Mouse (Mus musculus): ENCODE results near the gene Ccnb1. TPM values are rescaled to one million over a fixed set of nuclear protein-coding genes. Genes with fewer than 3 reads are reported as not detected.
"Not testable (repeated sequence)": the region's sequence is repeated elsewhere in the genome, so short reads cannot be mapped to it uniquely, and the experiment has no call there.

The Ccnb1 gene
- polyA plus RNA-seq, 1 experiment = not detected

GRCm38 (mm10) chr13:100744036-100744744 lies 42.2 kb downstream of the Ccnb1 start, which contains the start of gene Mrps36:
TSS of gene Mrps36 (minus strand) at chr13:100744659.
- H3K27ac ChIP-seq (replicated peaks; ENCODE audit: low read depth, low read length) = peak within 1 kb of the TSS; percentile 89
- H3K4me3 ChIP-seq (ENCODE audit: insufficient read depth, low read depth, low read length) = peak within 1 kb of the TSS; percentile 94
- peaks cover 4% of the 10 kb centered on the region; the same call in 1 of the 2 replicates for H3K4me1 ChIP-seq (ENCODE audit: control insufficient read depth, insufficient read depth, insufficient read length, low read length)

- Histone ChIP-seq H3K4me1 (ENCODE audit: control insufficient read depth, insufficient read depth, insufficient read length, low read length) (peaks cover 4% of the 10 kb centered on the region; the same call in 1 of the 2 replicates), H3K27ac (replicated peaks; ENCODE audit: low read depth, low read length) (peak overlapping the region; percentile 73), H3K4me3 (ENCODE audit: insufficient read depth, low read depth, low read length) (peak overlapping the region; percentile 94)
Measured at GRCm38 (mm10) chr13:100743346-100744035, 42.9 kb downstream of the Ccnb1 start.

GRCm38 (mm10) chr13:100742831-100743230 lies 43.5 kb downstream of the Ccnb1 start:
- Histone ChIP-seq H3K4me1 (ENCODE audit: control insufficient read depth, insufficient read depth, insufficient read length, low read length) (peaks cover 4% of the 10 kb centered on the region; the same call in 1 of the 2 replicates), H3K27ac (replicated peaks; ENCODE audit: low read depth, low read length) (peak overlapping the region; percentile 38), H3K4me3 (ENCODE audit: insufficient read depth, low read depth, low read length) (peak overlapping the region; percentile 52)

- no peak overlapping the region for H3K27ac ChIP-seq (replicated peaks; ENCODE audit: low read depth, low read length)
Measured at GRCm38 (mm10) chr13:100732756-100733155, 53.6 kb downstream of the Ccnb1 start.

GRCm38 (mm10) chr13:100731462-100732046 lies 54.8 kb downstream of the Ccnb1 start:
- H3K4me3 ChIP-seq (ENCODE audit: insufficient read depth, low read depth, low read length); H3K27ac ChIP-seq (replicated peaks; ENCODE audit: low read depth, low read length); H3K4me1 ChIP-seq (ENCODE audit: control insufficient read depth, insufficient read depth, insufficient read length, low read length): not testable (repeated sequence)

More at GRCm38 (mm10) chr13:100732756-100733155, 53.6 kb downstream of the Ccnb1 start:
- Histone ChIP-seq H3K4me1 (ENCODE audit: control insufficient read depth, insufficient read depth, insufficient read length, low read length) (peaks cover 7% of the 10 kb centered on the region), H3K4me3 (ENCODE audit: insufficient read depth, low read depth, low read length) (no peak overlapping the region)

- H3K4me1 ChIP-seq (ENCODE audit: control insufficient read depth, insufficient read depth, insufficient read length, low read length) = peaks cover 7% of the 10 kb centered on the region
- H3K27ac ChIP-seq (replicated peaks; ENCODE audit: low read depth, low read length) = peak within 1 kb of the TSS; percentile 78
- peak within 1 kb of the TSS; percentile 78 for H3K4me3 ChIP-seq (ENCODE audit: insufficient read depth, low read depth, low read length)
Measured at GRCm38 (mm10) chr13:100730861-100731176, 55.6 kb downstream of the Ccnb1 start, which contains the start of gene Cdk7. TSS of gene Cdk7 (minus strand) at chr13:100730939.

GRCm38 (mm10) chr13:100730153-100730860 lies 56.1 kb downstream of the Ccnb1 start:
- H3K4me3 ChIP-seq (ENCODE audit: insufficient read depth, low read depth, low read length) = peak overlapping the region; percentile 78
- peak overlapping the region; percentile 78 for H3K27ac ChIP-seq (replicated peaks; ENCODE audit: low read depth, low read length)
- H3K4me1 ChIP-seq (ENCODE audit: control insufficient read depth, insufficient read depth, insufficient read length, low read length) = peaks cover 9% of the 10 kb centered on the region

Other genes starting within 250 kb of the Ccnb1 start
- gene Ocln, start 233.9 kb downstream of the Ccnb1 start, polyA plus RNA-seq (2012; ENCODE audit: insufficient read depth, insufficient read length, missing spikeins) = not detected in 2 replicates
- gene Marveld2, start 169.6 kb downstream of the Ccnb1 start, polyA plus RNA-seq (2012; ENCODE audit: insufficient read depth, insufficient read length, missing spikeins) = 0.36 TPM in 1 of 2 replicates, not detected in the other
- gene Ak6, start 135.6 kb downstream of the Ccnb1 start, polyA plus RNA-seq (2012; ENCODE audit: insufficient read depth, insufficient read length, missing spikeins) = 91.5 and 104 TPM in 2 replicates
- 13.5 and 19.4 TPM in 2 replicates for gene Rad17, start 135.5 kb downstream of the Ccnb1 start, polyA plus RNA-seq (2012; ENCODE audit: insufficient read depth, insufficient read length, missing spikeins)
- not detected in 2 replicates for gene Taf9, start 135.0 kb downstream of the Ccnb1 start, polyA plus RNA-seq (2012; ENCODE audit: insufficient read depth, insufficient read length, missing spikeins)
- gene Ccdc125, start 116.9 kb downstream of the Ccnb1 start, polyA plus RNA-seq (2012; ENCODE audit: insufficient read depth, insufficient read length, missing spikeins) = 7.9 and 12.7 TPM in 2 replicates
- 23.5 and 26.2 TPM in 2 replicates for gene Cdk7, start 55.6 kb downstream of the Ccnb1 start, polyA plus RNA-seq (2012; ENCODE audit: insufficient read depth, insufficient read length, missing spikeins)
- 689 and 913 TPM in 2 replicates for gene Mrps36, start 41.9 kb downstream of the Ccnb1 start, polyA plus RNA-seq (2012; ENCODE audit: insufficient read depth, insufficient read length, missing spikeins)
- not detected in 2 replicates for gene Cenph, start 10.7 kb downstream of the Ccnb1 start, polyA plus RNA-seq (2012; ENCODE audit: insufficient read depth, insufficient read length, missing spikeins)
- 16.9 and 29.9 TPM in 2 replicates for gene Slc30a5, start 46.9 kb upstream of the Ccnb1 start, polyA plus RNA-seq (2012; ENCODE audit: insufficient read depth, insufficient read length, missing spikeins)

Measured in brown adipose tissue, adult 24 weeks (tissue).